Mouse (Mus musculus) R1 (cell line): Measurements from ENCODE around the gene Rnft2.
A peak's percentile ranks its signal among the peaks of the same experiment; 100 is the strongest.

Experiments used
- DNase-seq: peaks from one replicate; pipeline ENCODE4 v3.0.0-alpha.2; 2018; ENCODE audit warnings: low read depth, low spot score

Gene Rnft2

DNA sequence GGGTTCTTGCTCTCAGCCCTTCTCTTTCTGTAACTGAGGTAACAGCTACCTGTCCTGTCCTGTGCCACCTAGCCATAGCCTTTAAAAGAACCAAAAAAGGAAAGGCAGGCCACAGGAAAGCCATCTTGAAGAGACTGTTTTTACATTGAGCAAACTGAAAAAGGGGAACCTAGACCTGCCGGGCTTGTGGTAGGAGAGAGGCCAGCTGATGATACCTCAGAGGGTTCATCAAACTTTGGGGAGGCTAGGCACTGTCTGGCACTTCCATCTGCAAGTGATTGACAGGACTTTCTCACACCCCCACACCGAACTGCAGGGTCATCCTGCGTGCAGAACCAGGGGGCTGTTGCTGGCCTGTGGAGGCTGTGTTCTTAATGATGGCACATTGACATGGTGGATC, 8.6 kb upstream of the Rnft2 start:
- no peak for DNase-seq

DNA sequence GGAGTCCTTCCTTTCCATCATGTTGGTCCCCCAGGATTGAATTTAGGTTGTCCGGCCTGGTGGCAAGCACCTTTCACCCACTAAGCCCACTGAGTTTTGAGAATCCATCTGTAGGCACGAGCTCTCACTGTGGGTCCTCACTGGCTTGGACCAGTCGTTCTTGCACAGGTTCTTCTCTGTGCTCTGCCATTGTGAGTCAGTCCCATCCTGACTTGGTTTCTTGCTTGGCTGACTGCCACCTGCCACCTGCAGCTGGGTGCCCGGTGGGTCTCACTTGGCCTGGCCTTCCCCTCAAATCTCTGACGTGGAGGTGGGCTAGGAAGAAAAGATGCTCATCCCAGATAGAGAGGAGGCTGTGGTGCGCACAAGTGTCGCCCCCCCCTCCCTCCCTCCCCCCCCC, 6.1 kb upstream of the Rnft2 start:
- no peak for DNase-seq

DNA sequence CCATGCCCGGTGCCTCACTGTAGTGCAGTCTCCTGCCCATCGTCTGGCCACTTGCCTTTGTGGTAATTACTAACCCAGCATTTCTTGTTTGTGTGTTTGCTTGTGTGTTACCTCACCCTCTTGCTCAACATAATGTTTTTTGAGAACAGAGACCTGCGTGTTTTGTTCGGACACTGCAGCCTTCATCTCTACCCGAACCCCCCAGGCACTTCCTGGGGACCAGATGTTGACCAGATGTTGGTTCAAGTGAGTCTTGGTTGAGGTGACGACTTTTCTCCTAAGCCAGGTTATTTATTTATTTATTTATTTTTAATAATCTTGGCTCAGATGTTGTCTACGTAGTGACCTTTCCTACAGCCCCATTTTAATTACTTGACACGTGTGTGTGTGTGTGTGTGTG, 2.5 kb upstream of the Rnft2 start:
- DNase-seq = no peak

DNA sequence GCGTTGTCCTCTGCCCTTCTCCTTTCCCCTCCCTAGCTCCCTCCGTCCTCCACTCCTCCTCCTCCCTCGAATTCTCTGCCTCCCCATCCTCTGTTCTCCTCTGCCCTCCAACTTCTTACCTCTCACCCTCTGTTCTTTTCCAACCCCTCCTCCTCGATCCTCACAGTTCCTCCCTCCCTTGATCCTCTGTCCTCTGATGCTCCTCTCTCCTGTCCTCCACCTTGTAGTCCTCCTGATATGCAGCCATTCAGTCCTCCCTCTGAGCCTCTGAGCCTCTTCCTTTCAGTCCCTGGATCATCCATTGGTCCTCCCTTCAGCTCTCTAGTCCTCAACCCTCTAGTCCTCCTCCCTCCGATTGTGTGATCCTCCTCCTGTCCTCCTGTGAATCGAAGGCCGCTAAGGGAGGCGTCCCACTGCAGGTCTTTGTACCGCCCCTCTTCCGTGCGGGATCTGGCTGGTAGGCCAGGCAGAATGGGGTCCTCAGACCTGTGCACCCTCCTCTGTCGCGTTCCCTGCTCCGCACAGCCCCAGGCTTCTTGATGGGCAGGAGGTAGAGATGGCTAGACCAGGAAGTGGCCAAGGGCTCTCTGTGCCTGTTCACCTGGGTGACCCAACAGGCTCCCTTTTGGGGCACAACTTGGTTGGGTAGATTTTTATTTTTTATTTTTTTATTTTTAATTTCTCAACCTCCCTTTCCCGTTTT, 841 bp upstream of the Rnft2 start:
- peak; percentile 25 for DNase-seq

DNA sequence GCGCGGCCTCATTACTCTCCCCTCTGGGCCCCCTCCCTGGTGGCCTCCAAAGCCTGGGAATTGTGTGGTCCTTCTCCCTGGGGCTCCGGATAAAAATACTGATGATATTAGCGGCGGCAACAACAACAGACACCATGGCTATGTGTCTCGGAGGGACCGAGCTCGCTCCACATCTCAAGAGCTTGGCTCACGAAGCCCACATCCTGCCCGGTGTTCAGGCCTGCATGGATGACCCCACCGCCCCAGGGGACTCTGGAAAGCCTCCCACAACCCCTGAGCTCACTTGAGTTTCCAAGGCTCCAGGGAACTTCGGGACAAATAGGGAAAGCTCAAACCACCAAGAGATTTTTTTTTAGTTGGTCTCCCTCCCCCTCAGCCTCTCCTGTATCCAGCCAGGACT, 5.2 kb downstream of the Rnft2 start:
- DNase-seq = no peak

DNA sequence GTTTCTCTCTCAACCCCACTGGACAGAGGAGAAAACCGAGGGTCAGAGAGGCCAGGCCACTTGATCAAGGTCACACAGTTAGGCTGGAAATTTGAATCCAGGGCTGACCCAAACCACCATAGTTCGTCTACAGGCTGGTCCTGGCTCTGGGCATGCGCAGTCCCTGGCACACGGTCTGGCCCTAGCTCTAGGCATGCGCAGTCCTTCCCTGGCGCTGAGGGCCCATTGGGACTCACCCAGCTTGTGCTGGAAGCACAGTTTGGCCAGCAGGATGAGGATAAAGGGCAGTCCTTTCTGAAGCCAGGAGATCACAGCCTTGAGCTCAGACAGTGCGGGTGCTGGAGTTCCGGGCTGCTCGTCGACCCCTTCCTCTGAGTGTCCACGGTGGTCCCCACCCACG, 8.0 kb downstream of the Rnft2 start:
- DNase-seq = peak; percentile 87

DNA sequence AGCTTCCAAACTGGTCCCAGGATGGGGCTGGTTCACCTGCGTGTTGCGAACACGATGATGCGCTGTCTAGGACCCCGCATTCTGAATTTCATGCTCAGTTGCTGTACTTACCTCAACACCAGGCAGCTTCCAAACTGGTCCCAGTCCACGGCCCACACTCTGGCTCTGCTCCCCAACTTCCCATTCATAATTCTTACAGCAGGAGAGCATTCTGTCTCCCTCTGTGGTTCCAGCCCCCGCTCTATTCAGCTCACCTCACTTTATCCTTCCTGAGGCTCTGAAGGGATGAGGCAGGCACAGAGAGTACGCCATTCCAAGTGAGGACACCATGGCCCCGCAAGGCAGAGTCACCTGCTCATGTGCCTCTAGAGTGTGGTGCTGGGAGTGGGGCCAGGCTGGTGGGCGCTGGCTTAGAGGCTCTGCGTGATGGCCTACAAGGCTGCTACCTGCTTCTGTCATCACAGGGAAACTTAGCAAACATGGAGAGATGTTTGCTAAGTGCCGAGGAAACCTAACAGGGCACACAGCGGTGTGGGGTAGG, 14.8 kb downstream of the Rnft2 start:
- peak; percentile 18 for DNase-seq

DNA sequence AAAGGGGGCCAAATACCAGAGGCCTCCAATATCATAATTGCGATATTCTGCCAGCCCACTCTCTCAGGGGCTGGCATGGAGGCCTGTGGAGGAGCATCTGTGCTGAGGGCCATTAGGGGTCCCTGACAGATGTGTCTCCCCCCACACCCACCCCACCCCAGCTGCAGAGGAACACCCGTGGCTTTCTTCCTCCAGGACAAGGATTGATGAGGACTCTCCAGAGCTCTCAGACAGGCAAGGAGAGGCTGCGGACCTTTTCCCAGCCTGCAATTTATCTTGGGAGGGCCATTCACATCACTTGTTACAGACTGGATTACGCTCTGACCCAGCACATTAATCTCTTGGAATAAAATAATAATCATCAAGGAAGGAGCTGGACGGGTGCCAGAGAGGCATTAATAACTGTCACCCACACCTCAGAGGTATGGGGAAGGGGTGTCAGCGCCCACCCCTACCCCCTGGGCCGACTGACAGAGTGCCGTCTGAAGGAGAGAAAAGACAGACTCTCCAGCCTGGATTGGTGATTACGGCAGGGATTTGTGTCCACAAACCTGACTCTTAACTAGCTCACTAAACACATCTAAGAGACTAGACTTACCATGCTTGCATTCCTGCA, 21.7 kb downstream of the Rnft2 start:
- no peak for DNase-seq

DNA sequence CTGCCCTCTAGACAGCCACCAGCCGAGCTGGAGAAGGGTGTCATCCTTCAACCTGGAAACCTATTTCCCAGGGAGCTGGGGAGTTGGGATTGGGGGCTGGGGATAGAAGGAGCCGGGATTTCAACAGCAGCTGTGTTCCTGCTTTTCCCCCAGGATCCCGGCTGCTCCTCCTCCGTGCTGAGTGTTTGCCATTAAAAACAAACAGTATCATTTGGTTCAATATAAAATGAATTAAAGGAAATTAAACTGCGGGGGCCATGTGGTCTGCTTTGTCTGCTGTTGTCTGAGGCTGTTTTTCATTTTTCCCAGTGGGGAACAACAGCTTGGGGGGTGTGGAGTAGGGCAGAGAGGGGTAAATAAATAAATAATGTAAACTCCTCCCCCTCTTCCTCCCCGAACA, 27.5 kb downstream of the Rnft2 start:
- no peak for DNase-seq

DNA sequence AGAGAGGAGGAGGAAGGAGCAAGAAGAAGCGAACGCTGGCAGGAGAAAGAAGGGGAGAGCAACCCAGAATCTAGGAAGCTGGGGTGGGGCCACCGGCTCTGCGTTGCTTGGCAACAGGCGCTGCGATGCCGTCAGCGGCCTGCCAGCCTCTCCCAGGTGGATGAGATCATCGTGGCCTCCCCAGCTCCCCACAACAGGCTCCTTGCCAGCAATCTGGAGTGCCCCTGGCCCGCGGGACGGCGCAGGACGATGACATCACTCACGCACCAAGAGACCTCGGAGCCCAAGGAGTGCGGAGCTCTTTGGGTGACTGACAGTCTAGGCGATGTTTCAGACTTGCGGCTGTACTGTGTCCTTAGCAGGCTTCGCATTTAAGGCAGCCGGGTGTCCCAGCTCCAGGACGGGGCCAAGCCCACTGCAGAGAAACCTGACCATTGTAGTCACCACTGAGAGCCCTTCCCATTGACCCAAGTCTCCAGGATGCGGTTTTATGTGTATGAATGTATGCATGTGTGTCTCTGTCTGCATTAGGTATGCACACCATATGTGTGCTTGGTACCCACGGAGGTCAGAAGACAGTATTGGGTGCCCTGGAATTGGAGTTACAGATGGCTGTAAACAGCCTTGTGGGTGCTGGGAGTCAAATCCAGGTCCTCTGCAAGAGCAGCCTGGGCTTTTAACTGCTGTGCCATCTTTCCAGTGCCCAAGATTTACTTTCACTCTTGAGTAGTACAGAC, 30.3 kb downstream of the Rnft2 start:
- peak; percentile 55 for DNase-seq

DNA sequence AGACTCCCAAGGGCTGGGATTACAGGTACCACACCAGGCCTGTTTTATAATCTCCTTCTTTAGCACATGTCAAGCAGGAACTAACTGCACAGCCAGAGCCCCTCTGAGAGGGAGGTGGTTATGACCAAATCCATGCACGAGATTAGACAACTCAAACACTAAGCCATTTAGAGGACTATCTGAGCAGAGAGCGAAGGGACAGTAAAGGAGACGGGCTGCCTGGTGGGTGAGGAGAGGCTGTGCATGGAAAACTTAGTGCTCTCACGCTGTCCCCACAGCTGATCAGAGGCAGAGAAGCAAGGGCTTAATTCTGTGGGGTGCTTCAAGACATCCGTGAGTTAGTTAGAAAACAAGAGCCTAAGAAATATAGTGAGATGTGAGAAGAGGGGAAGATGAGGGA, 30.9 kb downstream of the Rnft2 start:
- no peak for DNase-seq

DNA sequence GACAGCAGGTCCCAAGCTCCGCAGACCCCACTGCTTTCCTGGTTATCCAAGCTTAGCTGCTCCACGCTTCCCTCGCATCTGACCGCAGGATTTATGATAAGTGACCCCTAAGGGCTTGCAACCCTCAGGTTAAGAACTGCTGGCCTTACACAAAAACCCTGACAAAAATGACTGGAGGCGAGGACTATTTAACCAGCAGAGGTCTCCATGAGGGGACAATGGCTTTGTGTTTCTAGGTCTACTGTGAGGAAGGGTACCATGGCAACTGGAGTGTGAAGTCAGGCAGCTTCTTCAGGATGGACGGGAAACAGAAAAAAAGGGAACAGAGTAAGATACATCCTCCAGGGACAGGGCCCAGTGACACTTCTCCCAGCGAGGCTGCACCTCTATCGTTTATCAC, 39.1 kb downstream of the Rnft2 start:
- DNase-seq = no peak

DNA sequence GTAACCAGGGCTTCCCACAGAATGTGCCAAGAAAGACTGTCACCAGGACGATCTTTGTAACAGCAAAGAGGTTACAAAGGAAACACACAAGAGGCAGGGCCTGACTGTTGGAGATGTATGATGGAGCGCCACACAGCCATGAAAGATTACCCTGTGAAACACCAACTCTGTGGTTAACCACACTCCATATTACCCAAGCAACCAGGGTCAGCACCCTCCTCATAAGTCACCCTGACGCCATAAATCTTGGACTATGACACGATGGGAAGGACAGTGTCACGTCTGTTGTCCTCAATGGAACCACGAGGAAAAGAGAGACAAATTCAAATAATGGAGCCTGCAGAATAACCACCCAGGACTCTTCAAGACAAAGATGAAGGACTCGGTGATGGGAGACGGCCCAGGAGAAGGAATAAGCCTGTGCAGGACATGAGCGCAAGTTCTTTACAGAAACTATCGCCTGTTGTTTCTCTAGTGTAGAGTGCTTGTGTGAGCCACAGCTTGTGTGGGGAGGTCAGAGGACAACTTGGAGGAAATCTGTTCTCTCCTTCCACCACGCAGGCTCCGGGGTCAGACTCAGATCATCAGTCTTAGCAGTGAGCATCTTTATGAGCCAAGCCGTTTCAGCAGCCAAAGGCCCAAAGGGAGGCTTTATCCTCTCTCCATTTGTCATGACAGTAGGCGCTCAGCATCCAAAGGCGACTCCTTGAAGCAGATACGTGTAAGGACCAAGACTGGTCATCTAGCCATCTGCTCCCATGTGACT, 40.1 kb downstream of the Rnft2 start:
- DNase-seq = no peak

DNA sequence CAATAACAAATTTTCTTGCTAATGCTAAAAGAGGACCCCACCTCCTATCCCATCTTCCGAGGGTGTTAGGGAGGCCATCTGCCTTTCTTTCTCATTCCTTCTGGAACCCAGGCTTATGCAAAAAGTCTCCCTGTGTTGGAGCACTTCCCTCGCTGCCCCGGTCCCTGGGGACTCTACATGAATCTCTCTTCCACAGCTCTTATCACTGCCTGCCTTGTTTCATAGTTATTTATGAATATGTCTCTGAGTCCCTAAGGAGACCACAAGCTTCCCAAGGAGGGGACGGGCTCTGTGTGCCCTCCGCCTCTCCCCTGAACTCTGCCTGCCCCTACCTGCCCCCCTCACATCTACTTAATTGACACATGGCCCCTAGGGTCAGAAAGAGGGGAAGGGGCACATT, 45.2 kb downstream of the Rnft2 start:
- no peak for DNase-seq

DNA sequence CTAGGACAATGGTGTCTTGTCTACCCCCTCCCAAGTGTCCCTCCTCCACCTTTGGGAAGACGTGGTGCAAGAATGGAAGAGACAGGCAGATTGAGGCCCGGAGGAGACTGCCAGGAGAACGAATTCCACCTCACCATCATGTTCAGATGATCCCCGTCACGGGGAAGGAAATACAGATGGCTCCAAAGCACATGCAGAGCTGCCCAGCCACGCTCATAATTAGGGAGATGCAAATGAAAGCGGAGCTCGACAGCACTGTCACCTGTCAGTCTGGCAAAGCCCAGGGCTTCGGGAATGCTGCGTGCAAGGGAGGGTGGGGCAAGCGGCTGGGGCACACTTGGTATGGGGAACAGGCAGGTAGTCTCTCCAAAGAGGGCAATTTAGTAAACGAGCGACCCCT, 47.5 kb downstream of the Rnft2 start:
- no peak for DNase-seq

DNA sequence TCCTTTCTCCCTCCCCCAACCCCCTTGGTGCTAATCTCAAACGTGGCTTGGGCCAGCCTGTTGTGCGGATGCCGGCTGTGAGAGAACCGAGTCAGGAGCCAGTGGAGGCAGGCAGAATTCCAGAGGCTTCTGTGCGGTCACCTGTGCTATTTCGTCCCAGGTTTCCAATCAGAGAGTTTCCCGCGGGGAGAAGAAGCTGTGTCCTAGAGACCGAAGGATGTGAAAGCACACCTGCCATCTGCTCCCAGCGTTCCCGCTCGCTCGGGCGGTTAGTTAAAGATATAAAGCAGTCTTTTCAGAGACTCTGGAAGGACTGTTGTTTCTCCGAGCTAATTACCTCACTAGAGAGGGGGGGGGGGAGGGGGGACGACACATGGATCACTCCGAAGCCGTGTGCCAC, 52.7 kb downstream of the Rnft2 start:
- DNase-seq = no peak

DNA sequence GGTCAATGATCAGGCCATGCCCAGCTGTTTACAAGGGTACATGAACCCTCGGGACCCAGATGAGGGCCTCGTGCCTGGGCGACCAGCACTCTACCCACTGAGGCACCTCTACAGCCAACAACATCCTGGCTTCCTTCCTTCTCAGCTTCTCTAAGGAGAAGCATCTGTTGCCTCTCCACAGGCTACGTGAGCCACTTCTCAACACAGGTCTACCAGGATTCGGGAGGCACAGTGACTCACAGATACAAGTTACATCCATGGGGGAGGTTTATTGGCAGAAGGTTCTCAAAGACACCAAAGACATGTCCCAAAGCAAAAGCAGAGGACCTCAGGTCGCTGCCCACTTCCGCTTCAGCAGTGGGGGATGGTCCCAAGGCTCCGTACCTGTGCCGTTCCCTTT, 54.4 kb downstream of the Rnft2 start:
- no peak for DNase-seq

DNA sequence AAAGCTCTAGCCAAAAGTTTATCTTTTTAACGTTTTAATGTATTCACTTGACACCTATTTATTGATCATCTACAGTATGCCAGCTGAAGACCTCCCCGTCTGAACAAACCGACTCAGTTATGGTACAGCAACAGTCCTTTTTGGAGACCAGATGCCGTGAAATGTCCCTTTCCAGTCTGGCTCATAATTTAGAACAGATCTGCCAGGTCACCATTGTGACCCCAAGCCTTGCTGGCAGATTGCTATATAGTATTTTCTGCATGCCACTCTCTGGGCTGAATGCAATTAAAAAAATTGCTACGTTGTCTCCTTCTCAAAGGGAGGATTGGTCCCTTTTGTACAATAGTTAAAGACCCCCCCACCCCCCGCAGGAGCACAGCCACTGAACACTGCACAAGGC, 56.6 kb downstream of the Rnft2 start:
- DNase-seq = no peak

DNA sequence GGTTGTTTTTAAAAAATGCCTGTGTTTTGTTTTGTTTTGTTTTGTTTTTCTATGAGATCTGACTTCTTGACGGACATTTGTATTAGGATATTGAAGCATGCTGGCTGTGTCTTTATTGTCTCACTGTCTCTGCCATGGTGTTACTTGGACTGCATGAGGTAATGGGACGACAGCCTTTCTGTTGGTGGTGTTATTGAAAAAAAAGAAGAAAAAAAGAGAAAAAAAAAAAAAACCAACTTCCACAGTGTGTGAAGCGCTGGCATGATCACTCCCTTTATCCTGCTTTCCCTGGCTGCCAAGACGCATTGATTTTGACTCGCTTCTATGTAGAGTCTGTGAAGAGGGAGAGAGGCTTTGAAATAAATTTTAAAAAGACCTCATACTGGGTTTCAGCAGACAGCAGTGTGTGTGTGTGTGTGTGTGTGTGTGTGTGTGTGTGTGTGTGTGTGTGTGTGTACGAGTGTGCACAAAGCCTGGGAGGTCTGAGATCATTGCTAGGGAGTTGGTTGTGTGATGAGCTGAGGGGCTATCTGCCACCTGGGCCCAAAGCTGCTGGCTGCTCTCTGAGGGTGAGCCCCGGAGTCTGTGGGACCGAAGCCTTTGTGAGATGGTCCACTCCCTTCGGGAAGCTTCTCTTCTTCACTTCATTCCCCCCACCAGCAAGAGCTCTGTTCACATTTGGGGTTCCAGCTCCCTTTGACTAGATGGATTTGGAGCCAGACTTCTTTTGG, 57.8 kb downstream of the Rnft2 start:
- no peak for DNase-seq

DNA sequence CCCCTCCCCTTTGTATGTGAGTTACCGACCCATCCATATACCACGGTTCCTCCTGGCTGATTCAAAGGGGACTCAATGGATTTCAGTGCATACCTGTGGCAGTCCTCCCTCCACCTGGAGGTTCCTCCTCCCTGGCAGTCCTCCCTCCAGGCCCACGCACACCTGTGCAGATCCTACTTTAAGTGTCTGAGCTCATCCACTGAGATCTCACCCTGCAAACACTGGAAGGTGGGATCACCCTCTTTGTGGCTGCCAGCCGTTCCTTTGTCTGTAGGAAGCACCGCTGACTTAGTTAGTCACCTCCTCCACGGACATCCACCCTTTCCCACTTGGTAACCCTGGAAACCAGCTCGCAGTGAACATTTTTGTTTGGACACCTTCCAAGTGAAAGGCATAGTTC, 67.3 kb downstream of the Rnft2 start:
- DNase-seq = no peak

DNA sequence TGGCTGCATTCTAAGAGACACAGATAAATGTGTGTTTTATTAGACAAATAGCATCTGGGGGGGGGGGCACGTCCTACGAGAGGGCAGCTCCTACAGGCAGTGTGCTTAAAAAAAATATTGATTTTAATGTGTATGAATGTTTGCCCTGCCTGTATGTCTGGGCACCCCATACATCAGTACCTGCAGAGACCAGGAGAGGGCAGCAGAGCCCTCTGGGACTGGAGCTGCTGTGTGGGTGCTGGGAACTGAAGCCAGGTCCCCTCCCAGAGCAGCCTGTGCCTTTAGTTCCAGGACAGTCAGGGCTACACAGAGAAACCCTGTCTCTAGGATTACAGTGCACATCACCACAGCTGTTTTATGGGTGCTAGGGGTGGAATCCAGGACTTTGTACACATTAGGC, 69.8 kb downstream of the Rnft2 start:
- peak; percentile 69 for DNase-seq
